Mouse (Mus musculus): ENCODE data around the gene Fam169b. TPM values are rescaled to one million over a fixed set of nuclear protein-coding genes. Genes with fewer than 3 reads are reported as not detected.

The Fam169b gene
- polyA plus RNA-seq, 1 experiment from 2014 or later = 0.42 TPM

DNA sequence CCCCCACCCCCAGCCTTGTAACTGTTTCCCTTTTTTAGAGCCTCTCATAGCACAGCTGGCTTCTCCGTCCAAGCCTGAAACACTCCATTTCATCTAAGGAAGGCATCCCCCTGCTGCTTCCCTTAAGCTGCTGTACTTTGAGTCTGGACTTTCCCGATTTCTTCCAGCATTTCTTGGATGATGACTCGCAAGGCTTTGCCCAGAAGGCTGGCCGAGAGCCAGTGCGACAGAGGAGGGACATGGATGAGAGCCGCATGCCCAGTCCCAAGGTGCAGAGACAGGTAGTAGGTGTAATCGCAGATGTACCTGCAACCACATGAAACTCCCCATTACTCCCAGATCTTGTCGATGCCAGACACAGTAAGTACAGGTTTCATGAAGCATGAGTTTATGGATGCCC, 36.8 kb upstream of the Fam169b start:
- Histone ChIP-seq H3K4me3 (ENCODE audit: low read length) (no peak overlapping the region), H3K4me2 (ENCODE audit: low read depth, low read length) (no peak overlapping the region), H3K9me3 (ENCODE audit: control insufficient read depth, low read length) (no peaks in the 10 kb centered on the region), H3K4me1 (ENCODE audit: control insufficient read depth, insufficient read depth, low read length) (peaks cover 5% of the 10 kb centered on the region), H3K27ac (ENCODE audit: low read length) (no peak overlapping the region), H3K36me3 (ENCODE audit: control insufficient read depth, insufficient read depth, low read length) (no peaks in the 10 kb centered on the region), H3K27me3 (replicated peaks; ENCODE audit: control insufficient read depth, insufficient read depth, low read length) (no peaks in the 10 kb centered on the region), H3K9ac (ENCODE audit: low read depth, low read length) (no peak overlapping the region)
- whole genome bisulfite sequencing = 79% methylated on average over 8 of the region's 8 CpGs
- ATAC-seq = no peak

DNA sequence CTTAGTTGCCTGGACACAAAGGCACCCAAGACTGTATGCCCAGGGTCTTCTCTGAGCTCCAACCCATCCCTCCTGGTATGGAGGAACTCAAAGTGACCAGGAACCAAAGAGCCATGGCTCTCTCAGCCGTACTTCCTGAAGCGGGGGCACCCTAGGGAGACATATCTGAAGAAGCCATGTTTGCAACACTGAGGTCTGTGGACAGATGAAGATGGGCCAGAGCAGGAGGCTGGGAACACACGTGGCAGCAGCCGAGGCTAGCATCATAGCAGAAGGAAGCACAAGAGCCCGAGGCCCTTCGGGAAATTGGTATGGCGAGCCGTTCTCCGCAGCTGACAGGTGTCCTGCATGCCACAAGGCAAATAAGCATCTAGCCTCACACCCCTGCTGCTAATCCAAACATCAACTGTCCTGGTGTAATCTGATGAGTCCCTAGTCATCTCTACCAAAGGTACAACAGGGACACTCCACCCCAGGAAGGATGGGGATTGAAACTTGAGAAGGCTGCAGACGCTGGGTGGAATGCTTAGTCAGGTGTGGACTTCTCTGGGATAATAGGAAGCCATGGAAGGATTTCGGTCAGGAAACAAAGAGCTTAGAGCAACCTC, 34.3 kb upstream of the Fam169b start:
- Histone ChIP-seq H3K27ac (ENCODE audit: low read length) (no peak overlapping the region), H3K27me3 (replicated peaks; ENCODE audit: control insufficient read depth, insufficient read depth, low read length) (no peaks in the 10 kb centered on the region), H3K36me3 (ENCODE audit: control insufficient read depth, insufficient read depth, low read length) (no peaks in the 10 kb centered on the region), H3K9ac (ENCODE audit: low read depth, low read length) (no peak overlapping the region), H3K4me3 (ENCODE audit: low read length) (no peak overlapping the region), H3K4me2 (ENCODE audit: low read depth, low read length) (no peak overlapping the region), H3K9me3 (ENCODE audit: control insufficient read depth, low read length) (no peaks in the 10 kb centered on the region), H3K4me1 (ENCODE audit: control insufficient read depth, insufficient read depth, low read length) (no peaks in the 10 kb centered on the region)
- WGBS = 55% methylated on average over 11 of the region's 11 CpGs
- ATAC-seq = no peak

DNA sequence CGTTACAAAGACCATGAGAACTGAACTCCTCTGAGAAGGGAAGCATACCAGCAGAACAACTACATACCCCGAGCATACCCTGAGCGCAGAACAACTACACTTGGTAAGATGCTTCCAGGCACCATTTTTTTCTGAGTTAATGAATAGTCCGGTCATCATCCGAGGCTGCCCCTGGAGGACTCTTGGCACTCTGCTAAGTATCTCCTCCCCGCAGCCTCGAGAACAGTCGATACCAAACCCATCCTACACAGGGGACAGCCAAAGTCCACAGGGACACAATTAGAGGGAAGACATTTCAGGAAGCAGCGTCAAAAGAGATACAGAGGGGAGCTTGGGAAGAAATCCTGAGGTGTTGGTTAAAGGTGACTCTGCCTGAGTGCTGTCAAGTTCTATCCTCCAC, 32.4 kb upstream of the Fam169b start:
- Histone ChIP-seq H3K9ac (ENCODE audit: low read depth, low read length) (no peak overlapping the region), H3K4me1 (ENCODE audit: control insufficient read depth, insufficient read depth, low read length) (no peaks in the 10 kb centered on the region), H3K27me3 (replicated peaks; ENCODE audit: control insufficient read depth, insufficient read depth, low read length) (no peaks in the 10 kb centered on the region), H3K4me2 (ENCODE audit: low read depth, low read length) (no peak overlapping the region), H3K9me3 (ENCODE audit: control insufficient read depth, low read length) (no peaks in the 10 kb centered on the region), H3K27ac (ENCODE audit: low read length) (no peak overlapping the region), H3K4me3 (ENCODE audit: low read length) (no peak overlapping the region), H3K36me3 (ENCODE audit: control insufficient read depth, insufficient read depth, low read length) (no peaks in the 10 kb centered on the region)
- WGBS = 82% methylated on average over 9 of the region's 9 CpGs
- ATAC-seq = no peak

DNA sequence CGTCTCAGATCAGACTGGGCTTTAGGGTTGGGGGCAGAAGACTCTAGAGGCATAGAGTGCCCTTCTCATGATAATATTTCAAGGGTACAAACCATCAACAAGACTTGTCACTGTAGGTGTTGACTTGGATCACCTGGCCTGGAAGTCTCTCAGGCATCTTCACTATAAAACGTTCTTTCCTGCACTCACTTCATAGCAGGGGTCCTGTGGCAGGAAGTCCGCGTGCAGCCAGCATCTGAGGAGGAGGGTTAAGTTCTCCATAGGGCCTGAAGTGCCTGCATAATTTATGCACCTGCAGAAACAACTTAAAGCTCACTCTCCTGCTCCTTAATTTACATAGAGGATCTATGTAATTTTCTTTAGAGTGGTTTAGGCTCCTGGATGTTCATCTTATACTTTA, 28.0 kb upstream of the Fam169b start:
- no peaks in the 10 kb centered on the region for H3K27me3 ChIP-seq (replicated peaks; ENCODE audit: control insufficient read depth, insufficient read depth, low read length)
- H3K4me1 ChIP-seq (ENCODE audit: control insufficient read depth, insufficient read depth, low read length) = no peaks in the 10 kb centered on the region
- H3K27ac ChIP-seq (ENCODE audit: low read length) = no peak overlapping the region
- 47% methylated on average over 4 of the region's 4 CpGs for WGBS
- no peak for ATAC-seq
- 0 out of 2 replicates have a peak, but pooled peaks cover 4% of the 10 kb centered on the region for H3K9me3 ChIP-seq (ENCODE audit: control insufficient read depth, low read length)
- no peak overlapping the region for H3K9ac ChIP-seq (ENCODE audit: low read depth, low read length)
- no peak overlapping the region for H3K4me2 ChIP-seq (ENCODE audit: low read depth, low read length)
- no peaks in the 10 kb centered on the region for H3K36me3 ChIP-seq (ENCODE audit: control insufficient read depth, insufficient read depth, low read length)
- H3K4me3 ChIP-seq (ENCODE audit: low read length) = no peak overlapping the region

DNA sequence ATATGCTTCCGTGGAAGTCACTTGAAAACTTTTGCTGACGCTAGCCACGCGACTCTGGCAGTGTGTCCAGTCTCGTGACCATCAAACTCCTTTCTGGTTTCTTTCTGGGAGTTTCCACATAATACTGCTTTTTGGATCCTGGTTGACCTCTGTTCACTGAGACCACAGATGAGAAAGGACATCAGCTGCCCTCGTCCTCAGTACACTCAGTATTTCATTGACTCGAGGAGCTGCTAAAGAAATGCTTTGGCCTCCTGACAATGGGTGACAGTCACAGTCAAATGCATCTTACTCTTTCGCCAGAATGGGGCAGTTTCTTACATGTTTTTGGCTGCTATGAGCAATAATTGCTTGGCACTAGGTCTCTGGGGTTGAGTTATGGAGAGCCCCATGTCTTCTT, 27.4 kb upstream of the Fam169b start:
- H3K4me2 ChIP-seq (ENCODE audit: low read depth, low read length) = no peak overlapping the region
- H3K9ac ChIP-seq (ENCODE audit: low read depth, low read length) = no peak overlapping the region
- no peak overlapping the region for H3K4me3 ChIP-seq (ENCODE audit: low read length)
- no peaks in the 10 kb centered on the region for H3K27me3 ChIP-seq (replicated peaks; ENCODE audit: control insufficient read depth, insufficient read depth, low read length)
- 0 out of 2 replicates have a peak, but pooled peaks cover 4% of the 10 kb centered on the region for H3K9me3 ChIP-seq (ENCODE audit: control insufficient read depth, low read length)
- H3K4me1 ChIP-seq (ENCODE audit: control insufficient read depth, insufficient read depth, low read length) = no peaks in the 10 kb centered on the region
- H3K36me3 ChIP-seq (ENCODE audit: control insufficient read depth, insufficient read depth, low read length) = no peaks in the 10 kb centered on the region
- no peak overlapping the region for H3K27ac ChIP-seq (ENCODE audit: low read length)
- 80% methylated on average over 8 of the region's 8 CpGs for WGBS
- ATAC-seq = no peak

DNA sequence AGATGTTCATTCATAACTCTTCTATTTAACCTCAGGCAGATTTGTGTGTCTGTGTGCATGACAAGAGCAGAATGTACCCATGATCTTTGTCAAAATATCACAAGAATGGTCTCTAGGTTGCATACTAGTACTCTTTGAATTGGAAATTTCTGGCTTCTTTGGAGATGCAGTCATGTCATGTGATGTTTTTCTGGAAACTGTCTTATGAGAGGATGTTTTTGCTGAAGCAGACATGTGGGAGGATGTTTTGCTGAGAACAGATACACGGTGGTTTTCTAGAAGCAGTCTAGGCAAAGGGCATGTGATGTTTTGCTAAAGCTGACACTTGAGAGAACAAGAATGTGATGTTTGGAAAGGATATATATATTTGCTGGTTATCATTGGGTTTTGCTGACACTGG, 23.2 kb upstream of the Fam169b start:
- no peaks in the 10 kb centered on the region for H3K27me3 ChIP-seq (replicated peaks; ENCODE audit: control insufficient read depth, insufficient read depth, low read length)
- H3K4me2 ChIP-seq (ENCODE audit: low read depth, low read length) = no peak overlapping the region
- H3K4me1 ChIP-seq (ENCODE audit: control insufficient read depth, insufficient read depth, low read length) = no peaks in the 10 kb centered on the region
- no peak overlapping the region for H3K9ac ChIP-seq (ENCODE audit: low read depth, low read length)
- ATAC-seq = no peak
- H3K9me3 ChIP-seq (ENCODE audit: control insufficient read depth, low read length) = peaks cover 4% of the 10 kb centered on the region; the same call in 1 of the 2 replicates
- H3K27ac ChIP-seq (ENCODE audit: low read length) = no peak overlapping the region
- H3K4me3 ChIP-seq (ENCODE audit: low read length) = no peak overlapping the region
- WGBS = 57% methylated on average over 1 of the region's 1 CpGs
- no peaks in the 10 kb centered on the region for H3K36me3 ChIP-seq (ENCODE audit: control insufficient read depth, insufficient read depth, low read length)

DNA sequence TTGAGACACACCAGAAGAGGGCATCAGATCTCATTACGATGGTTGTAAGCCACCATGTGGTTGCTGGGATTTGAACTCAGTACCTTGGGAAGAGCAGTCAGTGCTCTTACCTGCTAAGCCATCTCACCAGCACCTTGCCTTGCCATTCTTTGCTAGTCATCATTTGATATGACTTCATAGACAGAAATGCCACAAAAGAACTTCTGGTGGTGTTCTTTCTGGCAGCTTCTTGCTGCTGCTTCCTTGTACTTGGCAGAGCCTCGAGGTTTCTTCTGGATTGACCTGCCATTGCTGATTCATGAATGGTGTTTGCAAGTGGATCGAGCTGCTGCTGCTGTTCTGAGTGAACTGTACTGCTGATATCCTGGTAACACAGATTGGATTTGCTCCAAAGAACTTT, 22.7 kb upstream of the Fam169b start:
- H3K36me3 ChIP-seq (ENCODE audit: control insufficient read depth, insufficient read depth, low read length) = no peaks in the 10 kb centered on the region
- H3K4me3 ChIP-seq (ENCODE audit: low read length) = no peak overlapping the region
- no peak overlapping the region for H3K9ac ChIP-seq (ENCODE audit: low read depth, low read length)
- H3K27me3 ChIP-seq (replicated peaks; ENCODE audit: control insufficient read depth, insufficient read depth, low read length) = no peaks in the 10 kb centered on the region
- H3K4me2 ChIP-seq (ENCODE audit: low read depth, low read length) = no peak overlapping the region
- no peak for ATAC-seq
- no peak overlapping the region for H3K27ac ChIP-seq (ENCODE audit: low read length)
- H3K9me3 ChIP-seq (ENCODE audit: control insufficient read depth, low read length) = peaks cover 4% of the 10 kb centered on the region; the same call in 1 of the 2 replicates
- 82% methylated on average over 3 of the region's 3 CpGs for WGBS
- H3K4me1 ChIP-seq (ENCODE audit: control insufficient read depth, insufficient read depth, low read length) = no peaks in the 10 kb centered on the region

DNA sequence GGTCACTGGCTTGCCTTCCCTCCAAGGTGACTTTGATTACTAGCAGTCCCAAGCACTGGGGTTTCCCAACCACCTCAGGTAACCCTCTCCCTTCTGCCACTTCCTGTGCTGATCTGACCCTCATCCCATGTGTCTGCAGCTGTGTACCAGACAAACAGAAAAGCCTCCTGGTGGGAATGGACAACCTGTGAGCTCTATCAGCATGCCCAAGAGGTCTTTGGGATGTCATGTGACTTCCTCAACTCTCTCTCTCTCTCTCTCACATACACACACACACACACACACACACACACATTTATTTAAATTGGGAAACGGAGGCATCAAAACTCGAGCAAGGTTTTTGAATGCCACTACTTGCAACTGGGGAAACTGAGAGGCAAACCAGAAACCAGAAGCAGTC, 15.9 kb upstream of the Fam169b start:
- WGBS = 41% methylated on average over 2 of the region's 2 CpGs
- H3K36me3 ChIP-seq (ENCODE audit: control insufficient read depth, insufficient read depth, low read length) = no peaks in the 10 kb centered on the region
- H3K27ac ChIP-seq (ENCODE audit: low read length) = no peak overlapping the region
- no peak overlapping the region for H3K9ac ChIP-seq (ENCODE audit: low read depth, low read length)
- no peak overlapping the region for H3K4me2 ChIP-seq (ENCODE audit: low read depth, low read length)
- H3K4me3 ChIP-seq (ENCODE audit: low read length) = no peak overlapping the region
- ATAC-seq = no peak
- H3K27me3 ChIP-seq (replicated peaks; ENCODE audit: control insufficient read depth, insufficient read depth, low read length) = no peaks in the 10 kb centered on the region
- H3K4me1 ChIP-seq (ENCODE audit: control insufficient read depth, insufficient read depth, low read length) = peaks cover 5% of the 10 kb centered on the region; the same call in 1 of the 2 replicates
- no peaks in the 10 kb centered on the region for H3K9me3 ChIP-seq (ENCODE audit: control insufficient read depth, low read length)

DNA sequence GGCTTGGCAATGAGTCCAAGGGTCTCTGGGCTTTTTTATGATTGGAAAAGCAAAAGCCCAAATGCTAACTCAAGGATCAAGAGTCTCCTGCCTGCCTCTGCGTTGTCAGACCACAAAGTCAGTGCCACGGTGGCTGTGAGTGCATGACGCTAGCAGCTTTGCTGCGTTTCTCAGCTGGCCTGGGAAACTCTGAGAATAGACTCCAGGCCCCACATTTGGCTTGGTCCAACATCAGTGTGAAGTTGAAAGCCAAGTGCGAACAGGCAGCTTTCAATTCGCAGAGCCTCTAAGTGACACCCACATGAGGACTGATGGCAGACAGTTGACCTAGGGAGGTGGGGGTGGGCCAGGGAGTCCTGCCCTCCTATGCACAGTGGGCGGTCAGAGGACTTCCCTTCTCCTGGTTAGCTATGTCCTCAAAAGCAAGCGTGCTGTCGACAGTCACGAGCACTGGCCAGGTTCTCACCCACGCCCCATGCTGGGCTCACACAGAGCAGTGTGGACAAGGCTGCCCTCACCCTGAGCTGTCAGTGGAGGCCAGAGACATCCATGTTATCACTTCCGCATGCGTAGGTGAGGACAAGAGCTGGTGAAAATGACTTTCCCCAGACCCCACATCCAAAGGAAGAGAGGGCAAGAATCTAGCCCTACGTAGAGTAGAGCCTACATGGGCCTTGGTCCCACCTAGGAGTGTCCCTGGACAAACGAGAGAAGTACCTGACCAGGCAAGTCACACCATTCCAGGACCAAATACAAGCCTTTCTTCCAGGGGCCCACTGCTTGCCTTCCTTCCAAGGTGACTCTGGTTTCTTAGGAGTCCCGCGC, 15.1 kb upstream of the Fam169b start:
- Histone ChIP-seq H3K4me1 (ENCODE audit: control insufficient read depth, insufficient read depth, low read length) (peaks cover 5% of the 10 kb centered on the region; the same call in 1 of the 2 replicates), H3K4me2 (ENCODE audit: low read depth, low read length) (no peak overlapping the region), H3K9ac (ENCODE audit: low read depth, low read length) (no peak overlapping the region), H3K4me3 (ENCODE audit: low read length) (no peak overlapping the region), H3K9me3 (ENCODE audit: control insufficient read depth, low read length) (no peaks in the 10 kb centered on the region), H3K36me3 (ENCODE audit: control insufficient read depth, insufficient read depth, low read length) (no peaks in the 10 kb centered on the region), H3K27me3 (replicated peaks; ENCODE audit: control insufficient read depth, insufficient read depth, low read length) (no peaks in the 10 kb centered on the region), H3K27ac (ENCODE audit: low read length) (no peak overlapping the region)
- no peak for ATAC-seq
- WGBS = 75% methylated on average over 17 of the region's 17 CpGs

All from intestine, embryonic 16.5 days (tissue).